Mouse (Mus musculus) forebrain, embryonic 10.5 days (tissue): ENCODE data around the gene Pdgfd. TPM values are rescaled to one million over a fixed set of nuclear protein-coding genes. Genes with fewer than 3 reads are reported as not detected.

Source experiments
- DNase-seq: peaks from one replicate; pipeline ENCODE4 v3.0.0-alpha.2; 2017; ENCODE audit warnings: low spot score; ENCODE audit errors: extremely low spot score
- H3K27ac ChIP-seq: fragments of 300-500 bp; sonication (generic); 2 replicates; pipeline ENCODE4 v1.5.1; 2016; ENCODE audit warnings: mild to moderate bottlenecking
- H3K27me3 ChIP-seq: fragments of 300-500 bp; sonication (generic); 2 replicates; pipeline ENCODE4 v1.6.1; 2016; ENCODE audit warnings: mild to moderate bottlenecking; ENCODE audit not compliant: poor library complexity, severe bottlenecking
- H3K36me3 ChIP-seq: fragments of 300-500 bp; sonication (generic); replicated peaks from 2 replicates; pipeline ENCODE4 v1.6.1; 2016; ENCODE audit warnings: mild to moderate bottlenecking, moderate library complexity
- H3K4me1 ChIP-seq: fragments of 300-500 bp; sonication (generic); 2 replicates; pipeline ENCODE4 v1.6.1; 2016
- H3K4me3 ChIP-seq: fragments of 300-500 bp; sonication (generic); 2 replicates; pipeline ENCODE4 v1.5.1; 2016; ENCODE audit warnings: mild to moderate bottlenecking, moderate library complexity
- H3K9me3 ChIP-seq: fragments of 300-500 bp; sonication (generic); 2 replicates; pipeline ENCODE4 v1.6.1; 2016; ENCODE audit warnings: mild to moderate bottlenecking, moderate library complexity
- WGBS: fragments of 180-500 bp; shearing (Covaris S2); methylation state at CpG from one replicate; pipeline ENCODE4 v1.1.7; 2016; 5-methylcytosine and 5-hydroxymethylcytosine counted together
- polyA plus RNA-seq: library from polyadenylated mRNA; unstranded; fragments of >200 nt; fragmentation: Nextera tagmentation; extraction: Ambion mirVana; gene quantifications from 2 replicates; pipeline ENCODE4 v1.2.1, GENCODE M21; 2016

Gene Pdgfd
- polyA plus RNA-seq, 1 experiment from 2014 or later = 2.8 TPM

- no peaks in the 10 kb centered on the region for H3K36me3 ChIP-seq
- no peaks in the 10 kb centered on the region for H3K27me3 ChIP-seq
- H3K9me3 ChIP-seq = no peaks in the 10 kb centered on the region
- WGBS = 83% methylated on average over 2 of the region's 2 CpGs
- H3K4me1 ChIP-seq = no peaks in the 10 kb centered on the region
- H3K4me3 ChIP-seq = no peak overlapping the region
- DNase-seq = no peak
- no peak overlapping the region for H3K27ac ChIP-seq
These were observed 167.9 kb downstream of the Pdgfd start for GRCm38 (mm10) chr9:6336236-6336635.

- no peak overlapping the region for H3K4me3 ChIP-seq
- no peaks in the 10 kb centered on the region for H3K27me3 ChIP-seq
- WGBS = 94% methylated on average over 2 of the region's 2 CpGs
- no peak for DNase-seq
- no peaks in the 10 kb centered on the region for H3K4me1 ChIP-seq
- H3K36me3 ChIP-seq = no peaks in the 10 kb centered on the region
- no peaks in the 10 kb centered on the region for H3K9me3 ChIP-seq
- no peak overlapping the region for H3K27ac ChIP-seq
These were observed 169.5 kb downstream of the Pdgfd start for GRCm38 (mm10) chr9:6337891-6338290.

- Histone ChIP-seq H3K4me3 (no peak overlapping the region), H3K27ac (no peak overlapping the region), H3K36me3 (no peaks in the 10 kb centered on the region), H3K9me3 (no peaks in the 10 kb centered on the region), H3K4me1 (no peaks in the 10 kb centered on the region), H3K27me3 (no peaks in the 10 kb centered on the region)
- no peak for DNase-seq
- 94% methylated on average over 3 of the region's 3 CpGs for WGBS
These were observed 170.0 kb downstream of the Pdgfd start for GRCm38 (mm10) chr9:6338344-6338743.

GRCm38 (mm10) chr9:6339394-6339793 lies 171.0 kb downstream of the Pdgfd start:
- Histone ChIP-seq H3K27me3 (no peaks in the 10 kb centered on the region), H3K4me1 (peaks cover 2% of the 10 kb centered on the region; the same call in 1 of the 2 replicates), H3K9me3 (no peaks in the 10 kb centered on the region), H3K4me3 (no peak overlapping the region), H3K36me3 (no peaks in the 10 kb centered on the region), H3K27ac (no peak overlapping the region)
- WGBS = 76% methylated on average over 1 of the region's 1 CpGs
- no peak for DNase-seq

- Histone ChIP-seq H3K4me1 (peaks cover 4% of the 10 kb centered on the region; the same call in 1 of the 2 replicates), H3K4me3 (no peak overlapping the region), H3K36me3 (no peaks in the 10 kb centered on the region), H3K27ac (no peak overlapping the region), H3K27me3 (no peaks in the 10 kb centered on the region), H3K9me3 (no peaks in the 10 kb centered on the region)
- no peak for DNase-seq
These were observed 172.4 kb downstream of the Pdgfd start for GRCm38 (mm10) chr9:6340750-6341149.

- 96% methylated on average over 10 of the region's 10 CpGs for WGBS
- Histone ChIP-seq H3K4me3 (no peak overlapping the region), H3K27ac (no peak overlapping the region), H3K36me3 (no peaks in the 10 kb centered on the region), H3K4me1 (peaks cover 4% of the 10 kb centered on the region; the same call in 1 of the 2 replicates), H3K9me3 (no peaks in the 10 kb centered on the region), H3K27me3 (no peaks in the 10 kb centered on the region)
- DNase-seq = no peak
These were observed 174.5 kb downstream of the Pdgfd start for GRCm38 (mm10) chr9:6342854-6343253.

GRCm38 (mm10) chr9:6344514-6344913 lies 176.1 kb downstream of the Pdgfd start:
- H3K9me3 ChIP-seq = no peaks in the 10 kb centered on the region
- no peak overlapping the region for H3K27ac ChIP-seq
- no peaks in the 10 kb centered on the region for H3K36me3 ChIP-seq
- H3K27me3 ChIP-seq = no peaks in the 10 kb centered on the region
- H3K4me3 ChIP-seq = no peak overlapping the region
- WGBS = 42% methylated on average over 2 of the region's 2 CpGs
- H3K4me1 ChIP-seq = peaks cover 4% of the 10 kb centered on the region; the same call in 1 of the 2 replicates
- no peak for DNase-seq

GRCm38 (mm10) chr9:6344924-6345323 lies 176.5 kb downstream of the Pdgfd start:
- H3K9me3 ChIP-seq = no peaks in the 10 kb centered on the region
- DNase-seq = no peak
- peaks cover 4% of the 10 kb centered on the region; the same call in 1 of the 2 replicates for H3K4me1 ChIP-seq
- no peaks in the 10 kb centered on the region for H3K36me3 ChIP-seq
- no peak overlapping the region for H3K4me3 ChIP-seq
- WGBS = 91% methylated on average over 4 of the region's 4 CpGs
- H3K27me3 ChIP-seq = no peaks in the 10 kb centered on the region
- H3K27ac ChIP-seq = no peak overlapping the region

- H3K4me3 ChIP-seq = no peak overlapping the region
- H3K4me1 ChIP-seq = peaks cover 4% of the 10 kb centered on the region; the same call in 1 of the 2 replicates
- H3K27me3 ChIP-seq = no peaks in the 10 kb centered on the region
- WGBS = 91% methylated on average over 1 of the region's 1 CpGs
- H3K9me3 ChIP-seq = no peaks in the 10 kb centered on the region
- H3K27ac ChIP-seq = no peak overlapping the region
- H3K36me3 ChIP-seq = no peaks in the 10 kb centered on the region
- DNase-seq = no peak
These were observed 177.0 kb downstream of the Pdgfd start for GRCm38 (mm10) chr9:6345366-6345765.

- no peaks in the 10 kb centered on the region for H3K27me3 ChIP-seq
- 81% methylated on average over 1 of the region's 1 CpGs for WGBS
- no peak for DNase-seq
- H3K4me1 ChIP-seq = no peaks in the 10 kb centered on the region
- no peak overlapping the region for H3K4me3 ChIP-seq
- H3K27ac ChIP-seq = no peak overlapping the region
- H3K36me3 ChIP-seq = no peaks in the 10 kb centered on the region
- no peaks in the 10 kb centered on the region for H3K9me3 ChIP-seq
These were observed 185.0 kb downstream of the Pdgfd start for GRCm38 (mm10) chr9:6353257-6353960.

- Histone ChIP-seq H3K36me3 (no peaks in the 10 kb centered on the region), H3K9me3 (no peaks in the 10 kb centered on the region), H3K27ac (no peak overlapping the region), H3K27me3 (no peaks in the 10 kb centered on the region), H3K4me1 (no peaks in the 10 kb centered on the region), H3K4me3 (no peak overlapping the region)
- no peak for DNase-seq
- 77% methylated on average over 2 of the region's 2 CpGs for WGBS
These were observed 192.4 kb downstream of the Pdgfd start for GRCm38 (mm10) chr9:6360795-6361194.

GRCm38 (mm10) chr9:6366550-6366949 lies 198.2 kb downstream of the Pdgfd start:
- no peak overlapping the region for H3K4me3 ChIP-seq
- no peak for DNase-seq
- H3K4me1 ChIP-seq = no peaks in the 10 kb centered on the region
- 83% methylated on average over 1 of the region's 1 CpGs for WGBS
- H3K36me3 ChIP-seq = no peaks in the 10 kb centered on the region
- H3K27me3 ChIP-seq = no peaks in the 10 kb centered on the region
- no peaks in the 10 kb centered on the region for H3K9me3 ChIP-seq
- no peak overlapping the region for H3K27ac ChIP-seq

- Histone ChIP-seq H3K4me1 (no peaks in the 10 kb centered on the region), H3K27ac (no peak overlapping the region), H3K36me3 (no peaks in the 10 kb centered on the region), H3K4me3 (no peak overlapping the region), H3K27me3 (no peaks in the 10 kb centered on the region), H3K9me3 (no peaks in the 10 kb centered on the region)
- no peak for DNase-seq
- WGBS = 82% methylated on average over 1 of the region's 1 CpGs
These were observed 233.4 kb downstream of the Pdgfd start for GRCm38 (mm10) chr9:6401764-6402163.

- Histone ChIP-seq H3K27ac (no peak overlapping the region), H3K27me3 (no peaks in the 10 kb centered on the region), H3K9me3 (no peaks in the 10 kb centered on the region), H3K36me3 (no peaks in the 10 kb centered on the region), H3K4me3 (no peak overlapping the region), H3K4me1 (no peaks in the 10 kb centered on the region)
- 86% methylated on average over 3 of the region's 3 CpGs for WGBS
- DNase-seq = no peak
These were observed 238.2 kb downstream of the Pdgfd start for GRCm38 (mm10) chr9:6406535-6406934.
